Mouse (Mus musculus): ENCODE measurements around the gene Col4a2.
"Not testable (repeated sequence)": the region's sequence is repeated elsewhere in the genome, so short reads cannot be mapped to it uniquely, and the experiment has no call there.

The Col4a2 gene

DNA sequence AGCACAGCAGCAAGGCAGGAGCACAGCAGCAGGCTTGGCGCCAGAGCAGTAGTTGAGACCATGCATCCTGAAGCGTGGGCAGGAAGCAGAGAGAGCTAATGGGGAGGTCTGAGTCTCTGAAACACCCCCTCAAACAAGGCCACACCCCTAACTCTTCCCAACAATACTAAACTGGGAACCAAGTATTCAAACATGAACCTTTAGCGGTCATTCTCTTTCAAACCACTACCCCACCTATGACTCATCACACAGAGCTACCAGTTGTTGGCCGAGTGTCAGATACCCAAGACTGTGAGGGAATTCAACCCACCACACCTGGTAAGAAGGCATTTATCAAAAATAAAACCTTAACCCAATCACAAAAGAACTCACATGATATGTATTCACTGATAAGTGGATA is 174.6 kb downstream of the Col4a2 start:
- no peak for DNase-seq (ENCODE audit: low spot score)

DNA sequence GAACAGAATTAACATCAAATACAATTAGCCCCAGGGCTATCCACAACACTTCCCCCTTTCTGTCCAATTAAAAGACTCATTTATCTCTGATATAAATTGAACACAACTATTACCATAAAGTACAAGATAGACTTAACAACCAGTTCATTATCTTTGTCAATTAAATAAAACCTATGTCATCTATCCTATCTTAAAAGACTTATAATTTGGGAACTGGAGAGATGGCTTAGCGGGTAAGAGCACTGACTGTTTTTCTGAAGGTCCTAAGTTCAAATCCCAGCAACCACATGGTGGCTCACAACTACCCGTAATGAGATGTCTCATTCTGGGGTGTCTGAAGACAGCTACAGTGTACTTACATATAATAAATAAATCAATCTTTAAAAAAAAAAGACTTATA is 179.7 kb downstream of the Col4a2 start:
- DNase-seq (ENCODE audit: low spot score) = not testable (repeated sequence)

GRCm38 (mm10) chr8:11497017-11497990 is 184.7 kb downstream of the Col4a2 start, which contains the start of gene Naxd:
Naxd (plus strand) TSS chr8:11497506.
- peak; percentile 91 for DNase-seq (ENCODE audit: low spot score)

GRCm38 (mm10) chr8:11498281-11498680 is 185.7 kb downstream of the Col4a2 start:
- no peak for DNase-seq (ENCODE audit: low spot score)

All from yolk sac, embryonic 10.5 days (tissue).